Mouse (Mus musculus) forebrain, embryonic 10.5 days (tissue): ENCODE results near the gene Psmb3. TPM values are rescaled to one million over a fixed set of nuclear protein-coding genes. Genes with fewer than 3 reads are reported as not detected.

Experiments
- DNase-seq: peaks from one replicate; pipeline ENCODE4 v3.0.0-alpha.2; 2017; ENCODE audit warnings: low spot score; ENCODE audit errors: extremely low spot score
- H3K27ac ChIP-seq: fragments of 300-500 bp; sonication (generic); 2 replicates; pipeline ENCODE4 v1.5.1; 2016; ENCODE audit warnings: mild to moderate bottlenecking
- H3K27me3 ChIP-seq: fragments of 300-500 bp; sonication (generic); 2 replicates; pipeline ENCODE4 v1.6.1; 2016; ENCODE audit warnings: mild to moderate bottlenecking; ENCODE audit not compliant: poor library complexity, severe bottlenecking
- H3K36me3 ChIP-seq: fragments of 300-500 bp; sonication (generic); replicated peaks from 2 replicates; pipeline ENCODE4 v1.6.1; 2016; ENCODE audit warnings: mild to moderate bottlenecking, moderate library complexity
- H3K4me1 ChIP-seq: fragments of 300-500 bp; sonication (generic); 2 replicates; pipeline ENCODE4 v1.6.1; 2016
- H3K4me3 ChIP-seq: fragments of 300-500 bp; sonication (generic); 2 replicates; pipeline ENCODE4 v1.5.1; 2016; ENCODE audit warnings: mild to moderate bottlenecking, moderate library complexity
- H3K9me3 ChIP-seq: fragments of 300-500 bp; sonication (generic); 2 replicates; pipeline ENCODE4 v1.6.1; 2016; ENCODE audit warnings: mild to moderate bottlenecking, moderate library complexity
- WGBS: fragments of 180-500 bp; shearing (Covaris S2); methylation state at CpG from one replicate; pipeline ENCODE4 v1.1.7; 2016; 5-methylcytosine and 5-hydroxymethylcytosine counted together
- polyA plus RNA-seq: library from polyadenylated mRNA; unstranded; fragments of >200 nt; fragmentation: Nextera tagmentation; extraction: Ambion mirVana; gene quantifications from 2 replicates; pipeline ENCODE4 v1.2.1, GENCODE M21; 2016

The Psmb3 gene
- polyA plus RNA-seq, 1 experiment from 2014 or later, result 627 TPM

DNA sequence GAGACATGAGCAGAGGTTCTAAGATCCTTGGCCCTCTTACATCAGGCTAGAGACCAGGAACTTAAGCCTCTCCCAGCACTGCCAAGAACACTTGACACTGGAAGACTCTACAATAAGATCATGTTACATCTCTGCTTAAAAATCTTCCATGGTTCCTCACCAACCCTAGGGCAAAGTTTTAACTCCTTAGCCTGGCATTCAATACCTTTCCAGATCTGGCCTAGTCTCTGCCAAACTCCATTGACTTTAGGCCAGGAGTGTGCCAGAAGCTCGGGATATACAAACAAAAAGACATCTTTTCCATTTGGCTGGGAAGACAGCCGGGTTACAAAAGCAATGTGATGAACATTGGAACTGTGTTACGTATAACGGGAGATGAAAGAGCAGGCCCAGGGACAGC, 34.4 kb downstream of the Psmb3 start:
- Histone ChIP-seq H3K27ac (no peak overlapping the region), H3K27me3 (no peaks in the 10 kb centered on the region), H3K4me1 (peaks cover 33% of the 10 kb centered on the region), H3K9me3 (no peaks in the 10 kb centered on the region), H3K4me3 (no peak overlapping the region), H3K36me3 (peaks cover 5% of the 10 kb centered on the region)
- WGBS, result 84% methylated on average over 4 of the region's 4 CpGs
- no peak for DNase-seq

- H3K27ac ChIP-seq, result no peak overlapping the region
- peaks cover 34% of the 10 kb centered on the region for H3K4me1 ChIP-seq
- DNase-seq, result no peak
- H3K9me3 ChIP-seq, result no peaks in the 10 kb centered on the region
- peaks cover 2% of the 10 kb centered on the region; the same call in 1 of the 2 replicates for H3K36me3 ChIP-seq
- H3K27me3 ChIP-seq, result no peaks in the 10 kb centered on the region
- H3K4me3 ChIP-seq, result no peak overlapping the region
- 66% methylated on average over 6 of the region's 6 CpGs for WGBS
These were observed 35.5 kb downstream of the Psmb3 start for GRCm38 (mm10) chr11:97738703-97739102.

GRCm38 (mm10) chr11:97739155-97739554, 36.0 kb downstream of the Psmb3 start:
- H3K9me3 ChIP-seq, result no peaks in the 10 kb centered on the region
- peaks cover 34% of the 10 kb centered on the region for H3K4me1 ChIP-seq
- DNase-seq, result no peak
- no peak overlapping the region for H3K27ac ChIP-seq
- H3K36me3 ChIP-seq, result peaks cover 2% of the 10 kb centered on the region; the same call in 1 of the 2 replicates
- no peaks in the 10 kb centered on the region for H3K27me3 ChIP-seq
- H3K4me3 ChIP-seq, result no peak overlapping the region
- WGBS, result 90% methylated on average over 3 of the region's 3 CpGs

DNA sequence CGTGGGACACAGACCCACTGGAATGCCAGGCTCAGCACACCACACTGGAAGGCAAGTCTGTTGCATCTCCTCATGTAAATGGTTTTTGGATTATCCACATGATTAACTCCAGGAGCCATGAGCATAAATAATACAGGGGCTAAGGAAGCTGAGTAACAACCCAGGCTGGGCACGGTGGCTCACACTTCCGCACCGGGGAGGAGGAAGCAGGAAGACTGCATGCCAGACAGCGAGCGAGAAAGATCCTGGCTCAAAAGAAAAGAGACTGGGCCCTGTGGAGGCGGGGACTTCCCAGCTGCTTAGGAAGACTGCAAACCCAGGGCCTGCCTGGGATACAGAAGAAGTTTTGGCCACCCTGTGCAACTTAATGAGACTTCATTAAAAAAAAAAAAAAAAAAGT, 37.0 kb downstream of the Psmb3 start:
- Histone ChIP-seq H3K4me3 (no peak overlapping the region), H3K4me1 (peaks cover 33% of the 10 kb centered on the region), H3K27ac (0 out of 2 replicates have a peak overlapping the region, but pooled peaks have one; percentile 17), H3K9me3 (no peaks in the 10 kb centered on the region), H3K36me3 (peaks cover 2% of the 10 kb centered on the region; the same call in 1 of the 2 replicates), H3K27me3 (no peaks in the 10 kb centered on the region)
- WGBS, result 59% methylated on average over 7 of the region's 7 CpGs
- DNase-seq, result no peak

DNA sequence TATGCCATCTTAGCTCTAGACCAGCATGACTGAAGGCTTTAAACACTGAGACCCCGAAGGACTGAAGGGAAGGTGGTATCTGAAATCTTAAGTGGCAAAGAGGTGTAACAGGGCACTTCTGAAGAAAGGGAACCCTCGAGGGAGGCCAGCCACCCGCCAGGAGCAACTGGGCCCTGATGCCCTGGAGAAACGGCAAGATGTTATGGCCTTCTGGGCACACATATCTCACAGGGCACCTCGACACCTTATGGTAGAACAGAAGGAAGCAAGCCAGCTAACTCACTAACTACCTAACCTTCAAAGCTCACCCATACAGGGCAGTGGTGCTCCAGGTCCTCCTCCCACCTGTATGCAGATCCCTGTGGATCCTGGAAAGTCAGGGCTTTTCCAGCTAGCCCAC, 39.0 kb downstream of the Psmb3 start:
- Histone ChIP-seq H3K36me3 (peaks cover 17% of the 10 kb centered on the region), H3K4me1 (peaks cover 37% of the 10 kb centered on the region), H3K27ac (0 out of 2 replicates have a peak overlapping the region, but pooled peaks have one; percentile 2), H3K4me3 (0 out of 2 replicates have a peak overlapping the region, but pooled peaks have one; percentile 90), H3K27me3 (no peaks in the 10 kb centered on the region), H3K9me3 (no peaks in the 10 kb centered on the region)
- WGBS, result 91% methylated on average over 5 of the region's 5 CpGs
- no peak for DNase-seq

- Histone ChIP-seq H3K4me1 (peaks cover 37% of the 10 kb centered on the region), H3K36me3 (peaks cover 21% of the 10 kb centered on the region), H3K4me3 (peak overlapping the region; percentile 90; the same call in 1 of the 2 replicates), H3K27ac (0 out of 2 replicates have a peak overlapping the region, but pooled peaks have one; percentile 2), H3K27me3 (no peaks in the 10 kb centered on the region), H3K9me3 (no peaks in the 10 kb centered on the region)
- WGBS, result 91% methylated on average over 9 of the region's 9 CpGs
- no peak for DNase-seq
These were observed 39.4 kb downstream of the Psmb3 start for GRCm38 (mm10) chr11:97742591-97742990.

GRCm38 (mm10) chr11:97743423-97743822, 40.2 kb downstream of the Psmb3 start:
- WGBS, result 60% methylated on average over 9 of the region's 9 CpGs
- no peak for DNase-seq
- H3K27ac ChIP-seq, result peak overlapping the region; percentile 99
- H3K4me3 ChIP-seq, result peak overlapping the region; percentile 90
- no peaks in the 10 kb centered on the region for H3K27me3 ChIP-seq
- no peaks in the 10 kb centered on the region for H3K9me3 ChIP-seq
- H3K4me1 ChIP-seq, result peaks cover 37% of the 10 kb centered on the region
- peaks cover 29% of the 10 kb centered on the region for H3K36me3 ChIP-seq

DNA sequence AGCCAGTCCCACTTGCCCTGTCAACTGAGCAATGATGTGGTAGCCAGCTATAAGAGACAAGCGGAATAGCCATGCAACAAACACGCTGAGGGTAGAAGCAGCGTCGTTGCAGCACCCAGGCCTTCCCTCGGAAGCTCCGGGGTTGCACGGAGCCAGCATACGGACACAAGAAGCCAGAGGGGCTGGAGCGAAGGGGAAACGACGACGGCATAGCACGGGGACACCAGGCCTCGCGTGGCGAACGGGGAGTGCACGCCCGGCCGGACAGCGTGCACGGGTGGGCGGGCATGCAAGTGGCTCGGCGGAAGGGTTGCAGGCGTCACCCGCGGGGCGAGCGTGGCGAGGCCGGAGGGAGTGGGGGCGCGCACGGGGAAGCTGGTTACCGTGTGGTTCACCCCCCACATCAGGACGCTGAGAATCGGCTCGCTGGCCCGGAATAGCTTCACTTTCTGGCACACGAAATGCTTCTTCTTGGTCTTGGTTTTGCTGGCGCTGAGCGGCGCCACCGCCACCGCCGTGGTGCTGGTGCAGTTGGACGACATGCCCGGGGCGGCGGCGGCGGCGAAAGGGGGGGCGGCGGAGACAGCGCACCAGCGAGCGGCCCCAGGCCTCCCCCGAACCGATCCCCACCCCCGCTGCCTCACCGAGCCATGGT, 41.0 kb downstream of the Psmb3 start, which contains the start of gene Pip4k2b:
Gene Pip4k2b, minus strand, starts transcription at position 642 of the 655 bp plus-strand sequence.
- no peaks in the 10 kb centered on the region for H3K27me3 ChIP-seq
- WGBS, result under 1% methylated on average over 62 of the region's 63 CpGs
- H3K27ac ChIP-seq, result peak within 1 kb of the TSS; percentile 99
- peaks cover 37% of the 10 kb centered on the region for H3K4me1 ChIP-seq
- no peaks in the 10 kb centered on the region for H3K9me3 ChIP-seq
- H3K4me3 ChIP-seq, result peak within 1 kb of the TSS; percentile 90
- no peak for DNase-seq
- H3K36me3 ChIP-seq, result peaks cover 36% of the 10 kb centered on the region

GRCm38 (mm10) chr11:97744718-97745330, 41.6 kb downstream of the Psmb3 start:
- Histone ChIP-seq H3K27ac (peak overlapping the region; percentile 99), H3K4me1 (peaks cover 36% of the 10 kb centered on the region), H3K9me3 (no peaks in the 10 kb centered on the region), H3K27me3 (no peaks in the 10 kb centered on the region), H3K4me3 (peak overlapping the region; percentile 90), H3K36me3 (peaks cover 41% of the 10 kb centered on the region)
- DNase-seq, result peak; percentile 98
- under 1% methylated on average over 27 of the region's 57 CpGs for WGBS

GRCm38 (mm10) chr11:97745331-97745721, 42.1 kb downstream of the Psmb3 start:
- WGBS, result 14% methylated on average over 13 of the region's 13 CpGs

DNA sequence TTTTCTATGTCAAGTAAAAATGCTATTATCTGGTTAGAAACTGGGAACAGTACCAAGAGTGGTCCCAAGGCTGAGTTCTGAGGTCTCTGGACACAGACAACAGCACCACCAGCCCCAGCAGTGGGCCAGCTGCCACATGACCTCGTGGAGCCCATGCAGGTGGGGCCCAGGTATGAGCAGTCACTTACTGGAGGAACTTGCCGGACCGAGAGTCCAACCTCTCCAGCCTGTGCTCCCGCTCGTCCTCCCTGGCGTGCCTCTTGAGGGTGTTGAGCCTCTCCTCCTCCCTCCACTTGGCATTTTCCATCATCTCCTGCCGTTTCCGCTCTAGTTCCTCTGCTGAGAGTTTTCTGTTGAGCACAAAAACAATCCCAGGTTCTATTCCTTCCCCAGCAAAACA, 44.6 kb downstream of the Psmb3 start:
- WGBS, result 93% methylated on average over 8 of the region's 8 CpGs
- peaks cover 5% of the 10 kb centered on the region; the same call in 1 of the 2 replicates for H3K9me3 ChIP-seq
- peaks cover 20% of the 10 kb centered on the region for H3K4me1 ChIP-seq
- no peaks in the 10 kb centered on the region for H3K27me3 ChIP-seq
- peaks cover 69% of the 10 kb centered on the region for H3K36me3 ChIP-seq
- H3K4me3 ChIP-seq, result no peak overlapping the region
- no peak for DNase-seq
- no peak overlapping the region for H3K27ac ChIP-seq

More at GRCm38 (mm10) chr11:97745331-97745721, 42.1 kb downstream of the Psmb3 start:
- Histone ChIP-seq H3K4me1 (peaks cover 31% of the 10 kb centered on the region), H3K36me3 (peaks cover 46% of the 10 kb centered on the region), H3K9me3 (no peaks in the 10 kb centered on the region), H3K27ac (peak overlapping the region; percentile 99), H3K27me3 (no peaks in the 10 kb centered on the region), H3K4me3 (peak overlapping the region; percentile 90)
- no peak for DNase-seq

- no peaks in the 10 kb centered on the region for H3K27me3 ChIP-seq
These were observed 45.3 kb downstream of the Psmb3 start for GRCm38 (mm10) chr11:97748496-97748895.

GRCm38 (mm10) chr11:97753277-97753676, 50.1 kb downstream of the Psmb3 start:
- H3K4me1 ChIP-seq, result no peaks in the 10 kb centered on the region
- no peak overlapping the region for H3K27ac ChIP-seq
- no peaks in the 10 kb centered on the region for H3K27me3 ChIP-seq
- DNase-seq, result no peak
- 93% methylated on average over 8 of the region's 8 CpGs for WGBS
- H3K36me3 ChIP-seq, result peaks cover 97% of the 10 kb centered on the region
- H3K4me3 ChIP-seq, result no peak overlapping the region
- peaks cover 5% of the 10 kb centered on the region; the same call in 1 of the 2 replicates for H3K9me3 ChIP-seq

More at GRCm38 (mm10) chr11:97748496-97748895, 45.3 kb downstream of the Psmb3 start:
- peaks cover 5% of the 10 kb centered on the region; the same call in 1 of the 2 replicates for H3K9me3 ChIP-seq
- DNase-seq, result no peak
- H3K27ac ChIP-seq, result no peak overlapping the region
- WGBS, result 90% methylated on average over 5 of the region's 5 CpGs
- peaks cover 13% of the 10 kb centered on the region for H3K4me1 ChIP-seq
- no peak overlapping the region for H3K4me3 ChIP-seq
- peaks cover 76% of the 10 kb centered on the region for H3K36me3 ChIP-seq
